Mouse (Mus musculus) neural tube, embryonic 14.5 days (tissue): ENCODE data around the gene Tfcp2l1. TPM values are rescaled to one million over a fixed set of nuclear protein-coding genes. Genes with fewer than 3 reads are reported as not detected.
"Not testable (repeated sequence)": the region's sequence is repeated elsewhere in the genome, so short reads cannot be mapped to it uniquely, and the experiment has no call there.

Experiments used
- ATAC-seq: fragments of 200-750 bp; cut with Nextera tagmentation; 2 replicates; pipeline ENCODE4 v1.8.0; 2017; ENCODE audit warnings: low read depth, mild to moderate bottlenecking, moderate TSS enrichment, moderate library complexity
- H3K27ac ChIP-seq: fragments of 300-500 bp; sonication (generic); 2 replicates; pipeline ENCODE4 v1.5.1; 2014; ENCODE audit warnings: low read depth, mild to moderate bottlenecking, control low read depth, low read length, moderate library complexity, mixed read lengths
- H3K27me3 ChIP-seq: fragments of 300-500 bp; sonication (generic); 2 replicates; pipeline ENCODE4 v1.6.1; 2014; ENCODE audit warnings: low read length; ENCODE audit not compliant: control insufficient read depth, insufficient read depth
- H3K36me3 ChIP-seq: fragments of 300-500 bp; sonication (generic); 2 replicates; pipeline ENCODE4 v1.6.1; 2014; ENCODE audit warnings: low read length, mixed read lengths; ENCODE audit not compliant: control insufficient read depth, insufficient read depth
- H3K4me1 ChIP-seq: fragments of 300-500 bp; sonication (generic); 2 replicates; pipeline ENCODE4 v1.6.1; 2014; ENCODE audit warnings: low read length; ENCODE audit not compliant: control insufficient read depth, insufficient read depth
- H3K4me2 ChIP-seq: fragments of 300-500 bp; sonication (generic); 2 replicates; pipeline ENCODE4 v1.6.1; 2014; ENCODE audit warnings: mild to moderate bottlenecking, low read depth, low read length, control low read depth
- H3K4me3 ChIP-seq: fragments of 300-500 bp; sonication (generic); 2 replicates; pipeline ENCODE4 v1.5.1; 2014; ENCODE audit warnings: low read depth, low read length, control low read depth, mixed read lengths
- H3K9ac ChIP-seq: fragments of 300-500 bp; sonication (generic); replicated peaks from 2 replicates; pipeline ENCODE4 v1.6.1; 2014; ENCODE audit warnings: low read depth, mild to moderate bottlenecking, control low read depth, low read length, mixed read lengths
- H3K9me3 ChIP-seq: fragments of 300-500 bp; sonication (generic); 2 replicates; pipeline ENCODE4 v1.6.1; 2016; ENCODE audit warnings: low read length; ENCODE audit not compliant: control insufficient read depth
- WGBS: fragments of 180-500 bp; shearing (Covaris S2); extraction: QIAGEN DNeasy Blood & Tissue Kit; methylation state at CpG from one replicate; pipeline ENCODE4 v1.1.7; 2014; 5-methylcytosine and 5-hydroxymethylcytosine counted together
- polyA plus RNA-seq: library from polyadenylated mRNA; unstranded; fragments of >200 nt; fragmentation: Nextera tagmentation; extraction: Ambion mirVana; gene quantifications from 2 replicates; pipeline ENCODE4 v1.2.1, GENCODE M21; 2014

Tfcp2l1 gene
- polyA plus RNA-seq, 1 experiment from 2014 or later = 0.27 TPM

GRCm38 (mm10) chr1:118621055-118621454, 6.7 kb upstream of the Tfcp2l1 start:
- H3K4me1 ChIP-seq, H3K9me3 ChIP-seq, H3K27me3 ChIP-seq, H3K9ac ChIP-seq, H3K27ac ChIP-seq, H3K36me3 ChIP-seq, ATAC-seq, H3K4me3 ChIP-seq, H3K4me2 ChIP-seq: not testable (repeated sequence)
- WGBS = 96% methylated on average over 4 of the region's 5 CpGs

GRCm38 (mm10) chr1:118622857-118623256, 4.9 kb upstream of the Tfcp2l1 start:
- Histone ChIP-seq H3K9ac (no peak overlapping the region), H3K9me3 (no peaks in the 10 kb centered on the region), H3K4me1 (no peaks in the 10 kb centered on the region), H3K4me2 (no peak overlapping the region), H3K36me3 (no peaks in the 10 kb centered on the region), H3K27ac (no peak overlapping the region), H3K4me3 (no peak overlapping the region), H3K27me3 (0 out of 2 replicates have a peak, but pooled peaks cover 6% of the 10 kb centered on the region)
- WGBS = 74% methylated on average over 3 of the region's 3 CpGs
- ATAC-seq = no peak

- no peak for ATAC-seq
- no peak overlapping the region for H3K4me2 ChIP-seq
- no peaks in the 10 kb centered on the region for H3K36me3 ChIP-seq
- peaks cover 10% of the 10 kb centered on the region; the same call in 1 of the 2 replicates for H3K27me3 ChIP-seq
- no peak overlapping the region for H3K9ac ChIP-seq
- 24% methylated on average over 6 of the region's 6 CpGs for WGBS
- no peak overlapping the region for H3K4me3 ChIP-seq
- H3K4me1 ChIP-seq = 0 out of 2 replicates have a peak, but pooled peaks cover 2% of the 10 kb centered on the region
- H3K27ac ChIP-seq = no peak overlapping the region
- H3K9me3 ChIP-seq = no peaks in the 10 kb centered on the region
Measured at GRCm38 (mm10) chr1:118625461-118625860, 2.3 kb upstream of the Tfcp2l1 start.

GRCm38 (mm10) chr1:118625921-118626320, 1.8 kb upstream of the Tfcp2l1 start:
- Histone ChIP-seq H3K4me1 (0 out of 2 replicates have a peak, but pooled peaks cover 2% of the 10 kb centered on the region), H3K4me3 (no peak overlapping the region), H3K27me3 (peaks cover 10% of the 10 kb centered on the region; the same call in 1 of the 2 replicates), H3K27ac (no peak overlapping the region), H3K9ac (no peak overlapping the region), H3K4me2 (no peak overlapping the region), H3K9me3 (no peaks in the 10 kb centered on the region), H3K36me3 (no peaks in the 10 kb centered on the region)
- no peak for ATAC-seq
- WGBS = 56% methylated on average over 2 of the region's 2 CpGs

- H3K4me1 ChIP-seq = 0 out of 2 replicates have a peak, but pooled peaks cover 2% of the 10 kb centered on the region
- H3K9me3 ChIP-seq = no peaks in the 10 kb centered on the region
- WGBS = 87% methylated on average over 2 of the region's 2 CpGs
- H3K4me3 ChIP-seq = no peak overlapping the region
- no peak overlapping the region for H3K9ac ChIP-seq
- ATAC-seq = no peak
- H3K27ac ChIP-seq = no peak overlapping the region
- no peak overlapping the region for H3K4me2 ChIP-seq
- H3K27me3 ChIP-seq = peaks cover 10% of the 10 kb centered on the region; the same call in 1 of the 2 replicates
- H3K36me3 ChIP-seq = no peaks in the 10 kb centered on the region
Measured at GRCm38 (mm10) chr1:118626452-118626851, 1.3 kb upstream of the Tfcp2l1 start.

- Histone ChIP-seq H3K4me1 (no peaks in the 10 kb centered on the region), H3K27me3 (no peaks in the 10 kb centered on the region), H3K27ac (no peak overlapping the region), H3K36me3 (no peaks in the 10 kb centered on the region), H3K4me3 (no peak overlapping the region), H3K9ac (no peak overlapping the region), H3K4me2 (no peak overlapping the region), H3K9me3 (no peaks in the 10 kb centered on the region)
- whole genome bisulfite sequencing = 87% methylated on average over 4 of the region's 4 CpGs
- no peak for ATAC-seq
Measured at GRCm38 (mm10) chr1:118633415-118633980, 5.8 kb downstream of the Tfcp2l1 start.

- H3K9me3 ChIP-seq = no peaks in the 10 kb centered on the region
- H3K27me3 ChIP-seq = no peaks in the 10 kb centered on the region
- WGBS = 70% methylated on average over 2 of the region's 2 CpGs
- no peaks in the 10 kb centered on the region for H3K36me3 ChIP-seq
- no peak for ATAC-seq
- no peak overlapping the region for H3K4me3 ChIP-seq
- H3K4me1 ChIP-seq = no peaks in the 10 kb centered on the region
- no peak overlapping the region for H3K9ac ChIP-seq
- H3K4me2 ChIP-seq = no peak overlapping the region
- no peak overlapping the region for H3K27ac ChIP-seq
Measured at GRCm38 (mm10) chr1:118642296-118642999, 14.7 kb downstream of the Tfcp2l1 start.

GRCm38 (mm10) chr1:118643138-118643979, 15.6 kb downstream of the Tfcp2l1 start:
- Histone ChIP-seq H3K9me3 (no peaks in the 10 kb centered on the region), H3K27me3 (no peaks in the 10 kb centered on the region), H3K9ac (no peak overlapping the region), H3K4me3 (no peak overlapping the region), H3K4me2 (no peak overlapping the region), H3K36me3 (no peaks in the 10 kb centered on the region), H3K4me1 (no peaks in the 10 kb centered on the region), H3K27ac (no peak overlapping the region)
- 30% methylated on average over 9 of the region's 9 CpGs for WGBS
- no peak for ATAC-seq

GRCm38 (mm10) chr1:118645701-118646100, 18.0 kb downstream of the Tfcp2l1 start:
- Histone ChIP-seq H3K9me3 (no peaks in the 10 kb centered on the region), H3K36me3 (no peaks in the 10 kb centered on the region), H3K4me1 (no peaks in the 10 kb centered on the region), H3K27ac (no peak overlapping the region), H3K4me2 (no peak overlapping the region), H3K4me3 (no peak overlapping the region), H3K27me3 (no peaks in the 10 kb centered on the region), H3K9ac (no peak overlapping the region)
- WGBS = 60% methylated on average over 4 of the region's 4 CpGs
- no peak for ATAC-seq
